Mouse (Mus musculus) intestine, embryonic 14.5 days (tissue): ENCODE results near the gene Igll1. TPM values are rescaled to one million over a fixed set of nuclear protein-coding genes. Genes with fewer than 3 reads are reported as not detected.
A peak's percentile ranks its signal among the peaks of the same experiment; 100 is the strongest.

Experiments
- ATAC-seq: fragments of 200-750 bp; cut with Nextera tagmentation; replicated peaks from 2 replicates; pipeline ENCODE4 v1.8.0; 2017; ENCODE audit warnings: low read depth, moderate number of reproducible peaks, moderate TSS enrichment, moderate library complexity; ENCODE audit not compliant: low FRiP score, low TSS enrichment
- DNase-seq: peaks from one replicate; pipeline ENCODE4 v3.0.0-alpha.2; 2018; ENCODE audit warnings: low spot score
- H3K27ac ChIP-seq: fragments of 300-500 bp; sonication (generic); 2 replicates; pipeline ENCODE4 v1.5.1; 2014; ENCODE audit warnings: low read depth, mild to moderate bottlenecking, control low read depth
- H3K27me3 ChIP-seq: fragments of 300-500 bp; sonication (generic); replicated peaks from 2 replicates; pipeline ENCODE4 v1.6.1; 2014; ENCODE audit warnings: low read length, control low read depth; ENCODE audit not compliant: control insufficient read depth, insufficient read depth
- H3K36me3 ChIP-seq: fragments of 300-500 bp; sonication (generic); 2 replicates; pipeline ENCODE4 v1.6.1; 2014; ENCODE audit warnings: low read length, control low read depth; ENCODE audit not compliant: control insufficient read depth, insufficient read depth
- H3K4me1 ChIP-seq: fragments of 300-500 bp; sonication (generic); replicated peaks from 2 replicates; pipeline ENCODE4 v1.6.1; 2014; ENCODE audit warnings: low read length, control low read depth, mixed read lengths; ENCODE audit not compliant: control insufficient read depth, insufficient read depth
- H3K4me2 ChIP-seq: fragments of 300-500 bp; sonication (generic); 2 replicates; pipeline ENCODE4 v1.6.1; 2014; ENCODE audit warnings: low read length
- H3K4me3 ChIP-seq: fragments of 300-500 bp; sonication (generic); 2 replicates; pipeline ENCODE4 v1.5.1; 2014; ENCODE audit warnings: low read depth, low read length, control low read depth, mixed read lengths
- H3K9ac ChIP-seq: fragments of 300-500 bp; sonication (generic); 2 replicates; pipeline ENCODE4 v1.6.1; 2014; ENCODE audit warnings: mild to moderate bottlenecking, low read length
- H3K9me3 ChIP-seq: fragments of 300-500 bp; sonication (generic); 2 replicates; pipeline ENCODE4 v1.6.1; 2016; ENCODE audit warnings: low read length, control low read depth; ENCODE audit not compliant: control insufficient read depth
- WGBS: fragments of 180-500 bp; shearing (Covaris S2); extraction: QIAGEN DNeasy Blood & Tissue Kit; methylation state at CpG from one replicate; pipeline ENCODE4 v1.1.7; 2014; 5-methylcytosine and 5-hydroxymethylcytosine counted together
- polyA plus RNA-seq: library from polyadenylated mRNA; unstranded; fragments of >200 nt; fragmentation: Nextera tagmentation; extraction: Ambion mirVana; gene quantifications from 2 replicates; pipeline ENCODE4 v1.2.1, GENCODE M21; 2014

Igll1 gene
- polyA plus RNA-seq, 1 experiment from 2014 or later: not detected

DNA sequence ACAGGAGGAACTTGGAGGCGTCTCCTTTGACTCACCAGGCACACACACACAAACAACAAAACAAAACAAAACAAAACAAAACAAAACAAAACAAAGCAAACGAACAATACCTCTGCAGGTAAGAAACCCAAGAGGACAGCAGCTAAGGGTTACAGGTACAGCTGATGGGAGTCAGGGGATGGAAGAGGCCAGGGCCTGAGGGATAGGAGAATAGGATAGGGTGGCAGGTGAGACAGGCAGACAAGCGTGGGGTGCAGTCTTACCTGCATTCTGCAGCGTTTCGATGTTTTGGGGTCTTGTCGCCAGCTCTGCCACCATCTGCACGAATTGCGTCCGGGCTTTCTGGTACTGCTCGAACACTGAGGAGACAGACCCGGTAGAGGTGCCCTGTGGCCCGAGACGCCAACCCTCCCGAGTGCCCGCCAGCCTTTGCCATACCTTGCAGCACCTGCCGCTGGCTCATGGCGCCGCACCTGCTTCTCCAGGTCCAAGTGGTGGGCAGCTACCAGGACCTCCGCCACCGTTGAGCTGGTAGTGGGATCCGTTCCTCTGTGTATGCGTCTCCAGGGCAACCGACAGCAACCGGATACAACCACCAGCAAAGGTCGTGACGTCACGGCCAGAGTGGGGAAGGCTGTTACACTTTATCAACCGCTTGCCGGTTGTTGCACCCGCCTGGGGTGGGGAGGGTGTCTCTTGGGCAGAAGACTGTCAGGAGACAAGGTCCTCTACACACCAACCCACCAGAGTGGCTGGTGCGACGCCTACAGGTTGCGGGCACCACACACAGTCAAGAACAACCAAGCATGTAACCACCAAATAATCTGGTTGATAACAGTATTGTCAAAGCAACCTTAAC lies 34.8 kb downstream of the Igll1 start, which contains the start of gene Spag6l:
TSS of gene Spag6l (minus strand) at position 700 of the 859 bp plus-strand sequence.
- peak within 1 kb of the TSS; percentile 25; the same call in 1 of the 2 replicates for H3K9ac ChIP-seq
- WGBS: 7% methylated on average over 33 of the region's 33 CpGs
- ATAC-seq: peak; percentile 89

DNA sequence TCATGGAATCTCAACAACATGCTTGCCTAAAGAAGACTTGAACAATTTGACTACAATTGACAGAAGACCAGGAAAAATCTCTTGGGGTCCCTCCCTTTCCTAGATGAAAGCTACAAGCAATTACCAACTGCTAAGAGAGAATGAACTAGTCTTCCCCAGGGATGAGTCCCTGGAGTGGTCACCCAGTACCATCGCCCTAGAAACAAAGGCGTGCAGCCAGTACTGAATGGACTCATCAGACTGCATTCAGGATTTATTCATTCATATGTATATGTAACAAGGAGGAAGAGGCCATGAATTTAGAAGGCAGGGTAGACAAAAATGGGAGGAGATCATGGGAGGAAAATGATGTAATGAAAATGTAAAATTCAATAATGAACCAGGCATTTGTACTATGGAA lies 37.6 kb downstream of the Igll1 start:
- H3K4me3 ChIP-seq: no peak overlapping the region
- 96% methylated on average over 2 of the region's 2 CpGs for WGBS
- no peak for ATAC-seq

More for the DNA sequence above, 34.8 kb downstream of the Igll1 start, which contains the start of gene Spag6l:
- H3K36me3 ChIP-seq: no peaks in the 10 kb centered on the region
- H3K27ac ChIP-seq: no peak within 1 kb of the TSS
- H3K27me3 ChIP-seq: no peaks in the 10 kb centered on the region
- no peaks in the 10 kb centered on the region; the same call in 1 of the 2 replicates for H3K4me1 ChIP-seq
- no peaks in the 10 kb centered on the region for H3K9me3 ChIP-seq
- H3K4me2 ChIP-seq: peak within 1 kb of the TSS; percentile 82
- peak within 1 kb of the TSS; percentile 38 for H3K4me3 ChIP-seq
- DNase-seq: peak; percentile 80

DNA sequence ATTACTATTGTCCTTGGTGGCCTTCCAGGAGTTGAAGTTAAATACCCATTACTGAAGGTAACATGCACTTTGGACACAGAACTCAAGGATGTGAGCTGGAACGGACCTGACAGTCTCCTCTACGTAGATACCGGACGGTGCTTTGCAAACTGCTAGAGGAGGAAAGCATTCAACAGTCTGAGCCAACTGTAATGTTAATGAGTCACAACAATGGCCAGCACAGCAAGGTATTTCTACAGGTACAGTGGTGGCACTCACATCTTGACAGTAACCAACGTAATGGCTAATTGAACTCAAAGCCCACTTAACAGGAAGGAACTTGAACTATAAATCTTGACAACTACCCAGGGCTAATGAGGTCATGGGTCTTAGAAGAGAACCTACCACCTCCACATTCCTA lies 38.3 kb downstream of the Igll1 start:
- ATAC-seq (no peak), DNase-seq (no peak)
- WGBS: 51% methylated on average over 5 of the region's 5 CpGs
- H3K27me3 ChIP-seq: no peaks in the 10 kb centered on the region
- H3K4me2 ChIP-seq: no peak overlapping the region
- H3K9ac ChIP-seq: no peak overlapping the region
- H3K9me3 ChIP-seq: no peaks in the 10 kb centered on the region
- no peaks in the 10 kb centered on the region; the same call in 1 of the 2 replicates for H3K4me1 ChIP-seq
- H3K4me3 ChIP-seq: no peak overlapping the region
- H3K36me3 ChIP-seq: no peaks in the 10 kb centered on the region
- H3K27ac ChIP-seq: no peak overlapping the region

More for the DNA sequence above, 37.6 kb downstream of the Igll1 start:
- Histone ChIP-seq H3K9me3 (no peaks in the 10 kb centered on the region), H3K4me2 (no peak overlapping the region), H3K4me1 (no peaks in the 10 kb centered on the region; the same call in 1 of the 2 replicates), H3K36me3 (no peaks in the 10 kb centered on the region), H3K27ac (no peak overlapping the region), H3K9ac (no peak overlapping the region), H3K27me3 (no peaks in the 10 kb centered on the region)
- no peak for DNase-seq

Other genes starting within 250 kb of the Igll1 start
- gene Olfr19, start 187.6 kb downstream of the Igll1 start, polyA plus RNA-seq: not detected in 2 replicates
- gene Spag6l, start 34.5 kb downstream of the Igll1 start, polyA plus RNA-seq: 0.16 and 0.34 TPM in 2 replicates
- gene Top3b, start 6.8 kb upstream of the Igll1 start, polyA plus RNA-seq: 64.0 and 64.3 TPM in 2 replicates
- 1.9 and 2.1 TPM in 2 replicates for gene Vpreb1, start 6.9 kb upstream of the Igll1 start, polyA plus RNA-seq
- 16.3 and 19.6 TPM in 2 replicates for gene Ppm1f, start 32.5 kb upstream of the Igll1 start, polyA plus RNA-seq
- 181 and 189 TPM in 2 replicates for gene Mapk1, start 119.4 kb upstream of the Igll1 start, polyA plus RNA-seq
- gene Ypel1, start 205.7 kb upstream of the Igll1 start, polyA plus RNA-seq: 25.5 and 32.3 TPM in 2 replicates
- 126 and 140 TPM in 2 replicates for gene Ppil2, start 247.3 kb upstream of the Igll1 start, polyA plus RNA-seq